Mouse (Mus musculus) cerebellum, adult 18-20 months (tissue): Measurements from ENCODE around the gene Cop1.
A peak's percentile ranks its signal among the peaks of the same experiment; 100 is the strongest.

Source experiments
- DNase-seq, 2 experiments: peaks; one replicate each; pipeline ENCODE4 v3.0.0; 2021

Gene Cop1

GRCm38 (mm10) chr1:159231781-159232571 is at the start of gene Cop1:
TSS of gene Cop1 (plus strand) at chr1:159232320.
- peak; percentile 90 to 95 for DNase-seq

GRCm38 (mm10) chr1:159186741-159187140 is 45.4 kb upstream of the Cop1 start:
- DNase-seq, result no peak

GRCm38 (mm10) chr1:159198603-159199002 is 33.5 kb upstream of the Cop1 start:
- no peak for DNase-seq

- no peak for DNase-seq
Measured at GRCm38 (mm10) chr1:159199606-159200005, 32.5 kb upstream of the Cop1 start.

- DNase-seq, result no peak
Measured at GRCm38 (mm10) chr1:159201220-159201619, 30.9 kb upstream of the Cop1 start.

GRCm38 (mm10) chr1:159211711-159212110 is 20.4 kb upstream of the Cop1 start:
- no peak for DNase-seq

- no peak for DNase-seq
Measured at GRCm38 (mm10) chr1:159217437-159217836, 14.7 kb upstream of the Cop1 start.

- DNase-seq, result no peak
Measured at GRCm38 (mm10) chr1:159222046-159222445, 10.1 kb upstream of the Cop1 start.

- no peak for DNase-seq
Measured at GRCm38 (mm10) chr1:159225064-159225824, 6.9 kb upstream of the Cop1 start.

GRCm38 (mm10) chr1:159232572-159233261 is 597 bp downstream of the Cop1 start:
- DNase-seq, result peak; percentile 24 to 43

GRCm38 (mm10) chr1:159233426-159233825 is 1.3 kb downstream of the Cop1 start:
- DNase-seq, result no peak

- no peak for DNase-seq
Measured at GRCm38 (mm10) chr1:159234496-159234895, 2.4 kb downstream of the Cop1 start.

- no peak for DNase-seq
Measured at GRCm38 (mm10) chr1:159235674-159236073, 3.6 kb downstream of the Cop1 start.

- DNase-seq, result no peak
Measured at GRCm38 (mm10) chr1:159238147-159238546, 6.0 kb downstream of the Cop1 start.

GRCm38 (mm10) chr1:159250320-159250719 is 18.2 kb downstream of the Cop1 start:
- no peak for DNase-seq

- no peak for DNase-seq
Measured at GRCm38 (mm10) chr1:159253078-159253477, 21.0 kb downstream of the Cop1 start.

GRCm38 (mm10) chr1:159254906-159255685 is 23.0 kb downstream of the Cop1 start:
- no peak for DNase-seq

- no peak for DNase-seq
Measured at GRCm38 (mm10) chr1:159256543-159256942, 24.4 kb downstream of the Cop1 start.

- no peak for DNase-seq
Measured at GRCm38 (mm10) chr1:159263820-159264219, 31.7 kb downstream of the Cop1 start.

- DNase-seq, result no peak
Measured at GRCm38 (mm10) chr1:159280072-159280471, 48.0 kb downstream of the Cop1 start.

- no peak for DNase-seq
Measured at GRCm38 (mm10) chr1:159281861-159282260, 49.7 kb downstream of the Cop1 start.

- DNase-seq, result no peak
Measured at GRCm38 (mm10) chr1:159286833-159287232, 54.7 kb downstream of the Cop1 start.

- peak in 1 of 2 experiments; percentile 9 for DNase-seq
Measured at GRCm38 (mm10) chr1:159290219-159290618, 58.1 kb downstream of the Cop1 start.
